Comparison of ENCODE assay signal across 17 mouse cellular contexts in genomic region chr1:128835510-128835909, GRCm38 (mm10).
"Had no signal": no experiment of that assay in that cellular context is flagged by ENCODE, and none has a peak within 500 bp of the region (broad histone marks: within the 10 kb centered on the region; RNA-seq: fewer than 3 reads in every experiment).

No protein-coding gene starts in this region.

- H3K27ac ChIP-seq: lung, embryonic 15.5 days; macrophage; midbrain, embryonic 13.5 days; midbrain, embryonic 15.5 days; neural tube, embryonic 12.5 days had no signal

- H3K4me1 ChIP-seq: midbrain, embryonic 13.5 days had no signal

- H3K4me3 ChIP-seq: lung, embryonic 15.5 days; megakaryocyte, embryonic 14.5 days; midbrain, embryonic 13.5 days; midbrain, embryonic 15.5 days; neural tube, embryonic 12.5 days had no signal

- DNase-seq: liver, postnatal 0 days; lung, adult 2 months; lung, postnatal 14 days; lung, postnatal 36 days; right cerebral cortex, postnatal 14 days; spleen, adult 18-20 months; thymus, adult 2 months; thymus, postnatal 25 days; thymus, postnatal 4 days had no signal

- H3K9ac ChIP-seq: liver, postnatal 0 days; lung, embryonic 15.5 days; midbrain, embryonic 13.5 days; midbrain, embryonic 15.5 days; neural tube, embryonic 12.5 days had no signal

- H3K36me3 ChIP-seq: lung, embryonic 15.5 days; midbrain, embryonic 13.5 days; midbrain, embryonic 15.5 days; neural tube, embryonic 12.5 days had no signal

- H3K27me3 ChIP-seq: lung, embryonic 15.5 days; midbrain, embryonic 15.5 days; neural tube, embryonic 12.5 days had no signal

- ATAC-seq: liver, postnatal 0 days; lung, postnatal 0 days; midbrain, embryonic 13.5 days; midbrain, embryonic 15.5 days had no signal

- H3K4me2 ChIP-seq: lung, embryonic 15.5 days; midbrain, embryonic 11.5 days; midbrain, embryonic 13.5 days; midbrain, embryonic 15.5 days; neural tube, embryonic 12.5 days had no signal

- H3K9me3 ChIP-seq: lung, embryonic 15.5 days; midbrain, embryonic 13.5 days; midbrain, embryonic 15.5 days; neural tube, embryonic 12.5 days had no signal
